Mouse (Mus musculus): ENCODE data around the gene Fnbp1l.

The Fnbp1l gene

GRCm38 (mm10) chr3:122492872-122493615, 126.5 kb downstream of the Fnbp1l start:
- whole genome bisulfite sequencing, result 23% methylated on average over 21 of the region's 21 CpGs

DNA sequence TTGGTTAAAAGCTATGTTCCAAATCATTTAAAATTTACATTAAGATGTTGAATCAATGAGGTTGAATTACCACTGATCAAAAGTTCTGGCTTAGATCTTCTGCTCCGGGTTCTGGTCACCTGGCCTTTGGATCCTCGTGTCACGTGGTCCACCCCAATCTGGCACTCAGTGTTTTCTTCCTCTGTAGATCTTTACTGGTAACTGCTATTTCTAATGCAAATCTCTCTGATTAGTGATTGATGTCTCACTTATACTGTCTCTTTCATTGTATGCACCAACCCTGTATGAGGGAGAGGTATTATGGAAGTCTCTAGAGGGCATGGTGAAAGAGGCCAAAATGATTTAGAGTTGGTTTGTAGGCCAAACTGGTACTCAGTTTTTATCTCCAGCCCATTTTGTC, 127.5 kb downstream of the Fnbp1l start:
- WGBS, result 85% methylated on average over 3 of the region's 3 CpGs

GRCm38 (mm10) chr3:122490574-122490973, 128.9 kb downstream of the Fnbp1l start:
- WGBS, result 47% methylated on average over 6 of the region's 6 CpGs

Data from cerebral cortex, adult 2 months (tissue).